Mouse (Mus musculus) heart, postnatal 0 days (tissue): ENCODE measurements at regions not wholly inside any gene's neighbourhood (a gene's known extent, or its start where the extent isn't known, plus 50 kb on each side); places are given as distances from the start of the nearest gene placed in this dataset.

Experiments
- CTCF ChIP-seq: IDR thresholded peaks from 2 replicates; pipeline ENCODE4 v1.5.1; 2016; ENCODE audit warnings: antibody characterized with exemption, control low read depth, low read depth
- EP300 ChIP-seq: IDR thresholded peaks from 2 replicates; pipeline ENCODE4 v1.6.1; 2016; ENCODE audit warnings: antibody characterized with exemption, low read depth

GRCm38 (mm10) chr6:55609053-55609452, 72.0 kb downstream of the Neurod6 start:
- TF ChIP-seq CTCF = no peak
- TF ChIP-seq EP300 = no peak
